Mouse (Mus musculus): ENCODE measurements around the gene Mpi.

DNA sequence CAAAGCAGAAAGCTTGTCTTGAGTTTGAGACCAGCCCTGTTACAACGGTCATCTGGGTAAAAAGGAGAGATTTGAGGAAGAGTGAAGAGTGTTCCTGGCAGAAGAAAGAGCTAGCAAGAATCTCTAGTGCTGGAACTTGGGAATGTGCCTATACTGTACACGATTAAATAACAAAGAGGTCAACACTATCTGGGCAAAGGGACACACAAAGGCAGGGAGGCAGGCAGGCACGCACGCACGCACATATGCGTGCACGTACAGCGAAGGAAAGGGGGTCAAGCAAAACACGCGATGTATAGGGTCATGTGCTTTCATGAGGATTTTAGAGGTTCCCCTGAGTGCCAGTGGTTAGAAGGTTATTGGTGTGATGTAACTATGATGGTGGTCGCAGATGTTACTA is 556 bp upstream of the Mpi start:
- TF ChIP-seq CTCF (IDR thresholded peaks at IDR 0.05; ENCODE audit: borderline replicate concordance, insufficient read depth, low read length) (no peak), POLR2A (IDR thresholded peaks at IDR 0.05; ENCODE audit: low read depth, low read length) (no peak)
